Mouse (Mus musculus) limb, embryonic 11.5 days (tissue): ENCODE results near the gene Zfc3h1. TPM values are rescaled to one million over a fixed set of nuclear protein-coding genes. Genes with fewer than 3 reads are reported as not detected.

Source experiments
- ATAC-seq: fragments of 200-750 bp; cut with Nextera tagmentation; 2 replicates; pipeline ENCODE4 v1.8.0; 2017; ENCODE audit warnings: low read depth; ENCODE audit not compliant: insufficient number of reproducible peaks, low FRiP score, low TSS enrichment
- DNase-seq: peaks from one replicate; pipeline ENCODE4 v3.0.0-alpha.2; 2015; ENCODE audit warnings: low spot score
- H3K27ac ChIP-seq: fragments of 300-500 bp; sonication (generic); replicated peaks from 2 replicates; pipeline ENCODE4 v1.5.1; 2014; ENCODE audit warnings: low read depth, mild to moderate bottlenecking, low read length
- H3K27me3 ChIP-seq: fragments of 300-500 bp; sonication (generic); 2 replicates; pipeline ENCODE4 v1.6.1; 2014; ENCODE audit warnings: mild to moderate bottlenecking, low read length, mixed read lengths; ENCODE audit not compliant: control insufficient read depth, insufficient read depth
- H3K36me3 ChIP-seq: fragments of 300-500 bp; sonication (generic); 2 replicates; pipeline ENCODE4 v1.6.1; 2014; ENCODE audit warnings: mild to moderate bottlenecking, low read length, moderate library complexity, mixed read lengths; ENCODE audit not compliant: control insufficient read depth, insufficient read depth
- H3K4me1 ChIP-seq: fragments of 300-500 bp; sonication (generic); 2 replicates; pipeline ENCODE4 v1.6.1; 2014; ENCODE audit warnings: low read length, mixed read lengths; ENCODE audit not compliant: control insufficient read depth, insufficient read depth
- H3K4me2 ChIP-seq: fragments of 300-500 bp; sonication (generic); 2 replicates; pipeline ENCODE4 v1.6.1; 2014; ENCODE audit warnings: low read depth, mild to moderate bottlenecking, moderate library complexity; ENCODE audit not compliant: severe bottlenecking
- H3K4me3 ChIP-seq: fragments of 300-500 bp; sonication (generic); 2 replicates; pipeline ENCODE4 v1.5.1; 2014; ENCODE audit warnings: low read depth, low read length
- H3K9ac ChIP-seq: fragments of 300-500 bp; sonication (generic); 2 replicates; pipeline ENCODE4 v1.6.1; 2014; ENCODE audit warnings: mild to moderate bottlenecking, low read length
- H3K9me3 ChIP-seq: fragments of 300-500 bp; sonication (generic); 2 replicates; pipeline ENCODE4 v1.6.1; 2016; ENCODE audit warnings: low read length; ENCODE audit not compliant: control insufficient read depth
- WGBS: fragments of 180-500 bp; shearing (Covaris S2); extraction: QIAGEN DNeasy Blood & Tissue Kit; methylation state at CpG from one replicate; pipeline ENCODE4 v1.1.7; 2014; 5-methylcytosine and 5-hydroxymethylcytosine counted together
- polyA plus RNA-seq: library from polyadenylated mRNA; unstranded; fragments of >200 nt; fragmentation: Nextera tagmentation; extraction: Ambion mirVana; gene quantifications from 2 replicates; pipeline ENCODE4 v1.2.1, GENCODE M21; 2014

Gene Zfc3h1
- polyA plus RNA-seq, 1 experiment from 2014 or later = 28.2 TPM

- Histone ChIP-seq H3K27ac (no peak overlapping the region), H3K4me2 (no peak overlapping the region), H3K4me3 (no peak overlapping the region), H3K27me3 (no peaks in the 10 kb centered on the region), H3K36me3 (no peaks in the 10 kb centered on the region), H3K9ac (no peak overlapping the region), H3K4me1 (no peaks in the 10 kb centered on the region), H3K9me3 (no peaks in the 10 kb centered on the region)
- ATAC-seq = no peak
- DNase-seq = no peak
- WGBS = 50% methylated on average over 5 of the region's 5 CpGs
These were observed 77.9 kb downstream of the Zfc3h1 start for GRCm38 (mm10) chr10:115462646-115463045.

- no peak for ATAC-seq
- H3K9ac ChIP-seq = no peak overlapping the region
- WGBS = 85% methylated on average over 7 of the region's 7 CpGs
These were observed 80.3 kb downstream of the Zfc3h1 start for GRCm38 (mm10) chr10:115465072-115465471.

GRCm38 (mm10) chr10:115465778-115466177, 81.0 kb downstream of the Zfc3h1 start:
- H3K9ac ChIP-seq = no peak overlapping the region
- ATAC-seq (no peak), DNase-seq (no peak)
- no peaks in the 10 kb centered on the region for H3K9me3 ChIP-seq
- H3K4me1 ChIP-seq = no peaks in the 10 kb centered on the region
- H3K4me2 ChIP-seq = no peak overlapping the region
- no peak overlapping the region for H3K27ac ChIP-seq
- H3K36me3 ChIP-seq = no peaks in the 10 kb centered on the region
- no peak overlapping the region for H3K4me3 ChIP-seq
- no peaks in the 10 kb centered on the region for H3K27me3 ChIP-seq
- WGBS = 59% methylated on average over 6 of the region's 6 CpGs

More at GRCm38 (mm10) chr10:115465072-115465471, 80.3 kb downstream of the Zfc3h1 start:
- Histone ChIP-seq H3K4me1 (no peaks in the 10 kb centered on the region), H3K27ac (no peak overlapping the region), H3K4me2 (no peak overlapping the region), H3K36me3 (no peaks in the 10 kb centered on the region), H3K27me3 (no peaks in the 10 kb centered on the region), H3K4me3 (no peak overlapping the region), H3K9me3 (no peaks in the 10 kb centered on the region)
- no peak for DNase-seq

- no peak overlapping the region for H3K9ac ChIP-seq
- H3K36me3 ChIP-seq = no peaks in the 10 kb centered on the region
- no peak overlapping the region for H3K4me2 ChIP-seq
- H3K27me3 ChIP-seq = no peaks in the 10 kb centered on the region
- H3K9me3 ChIP-seq = no peaks in the 10 kb centered on the region
- no peak overlapping the region for H3K27ac ChIP-seq
- DNase-seq = no peak
- 85% methylated on average over 8 of the region's 8 CpGs for WGBS
- no peaks in the 10 kb centered on the region for H3K4me1 ChIP-seq
- H3K4me3 ChIP-seq = no peak overlapping the region
- ATAC-seq = no peak
These were observed 83.2 kb downstream of the Zfc3h1 start for GRCm38 (mm10) chr10:115467985-115468384.

- H3K4me1 ChIP-seq = no peaks in the 10 kb centered on the region
- H3K4me2 ChIP-seq = no peak overlapping the region
- H3K27me3 ChIP-seq = no peaks in the 10 kb centered on the region
- no peak overlapping the region for H3K27ac ChIP-seq
- WGBS = 45% methylated on average over 7 of the region's 7 CpGs
- no peak for DNase-seq
- no peak overlapping the region for H3K9ac ChIP-seq
- no peak overlapping the region for H3K4me3 ChIP-seq
- no peak for ATAC-seq
- no peaks in the 10 kb centered on the region for H3K9me3 ChIP-seq
- no peaks in the 10 kb centered on the region for H3K36me3 ChIP-seq
These were observed 83.9 kb downstream of the Zfc3h1 start for GRCm38 (mm10) chr10:115468632-115469031.

- Histone ChIP-seq H3K4me3 (no peak overlapping the region), H3K36me3 (no peaks in the 10 kb centered on the region), H3K9me3 (no peaks in the 10 kb centered on the region), H3K9ac (no peak overlapping the region), H3K4me2 (no peak overlapping the region), H3K27ac (no peak overlapping the region), H3K4me1 (no peaks in the 10 kb centered on the region), H3K27me3 (no peaks in the 10 kb centered on the region)
- DNase-seq (no peak), ATAC-seq (no peak)
- 20% methylated on average over 7 of the region's 7 CpGs for WGBS
These were observed 84.3 kb downstream of the Zfc3h1 start for GRCm38 (mm10) chr10:115469040-115469439.

- peak overlapping the region; percentile 33 for H3K4me2 ChIP-seq
- H3K4me3 ChIP-seq = peak overlapping the region; percentile 15; the same call in 1 of the 2 replicates
- no peaks in the 10 kb centered on the region for H3K36me3 ChIP-seq
- DNase-seq (peak; percentile 39), ATAC-seq (no peak)
- H3K27me3 ChIP-seq = no peaks in the 10 kb centered on the region
- no peaks in the 10 kb centered on the region for H3K4me1 ChIP-seq
- H3K9me3 ChIP-seq = no peaks in the 10 kb centered on the region
- WGBS = 29% methylated on average over 17 of the region's 17 CpGs
- no peak overlapping the region for H3K9ac ChIP-seq
- no peak overlapping the region for H3K27ac ChIP-seq
These were observed 86.0 kb downstream of the Zfc3h1 start for GRCm38 (mm10) chr10:115470621-115471334.

- Histone ChIP-seq H3K4me2 (no peak overlapping the region), H3K36me3 (no peaks in the 10 kb centered on the region), H3K27me3 (no peaks in the 10 kb centered on the region), H3K9me3 (no peaks in the 10 kb centered on the region), H3K4me1 (peaks cover 2% of the 10 kb centered on the region; the same call in 1 of the 2 replicates), H3K4me3 (no peak overlapping the region), H3K27ac (no peak overlapping the region), H3K9ac (no peak overlapping the region)
- ATAC-seq (no peak), DNase-seq (no peak)
- 75% methylated on average over 6 of the region's 6 CpGs for WGBS
These were observed 88.6 kb downstream of the Zfc3h1 start for GRCm38 (mm10) chr10:115473213-115473961.
